Mouse (Mus musculus) liver, embryonic 14.5 days (tissue): ENCODE results near the gene Clmn. TPM values are rescaled to one million over a fixed set of nuclear protein-coding genes. Genes with fewer than 3 reads are reported as not detected.

ENCODE experiments used
- ATAC-seq: fragments of 200-750 bp; cut with Nextera tagmentation; 2 replicates; pipeline ENCODE4 v1.8.0; 2017; ENCODE audit warnings: moderate number of reproducible peaks, mild to moderate bottlenecking, moderate library complexity; ENCODE audit not compliant: insufficient read depth
- DNase-seq, 3 experiments: peaks; one replicate each; pipeline ENCODE4 v3.0.0-alpha.2; 2012 to 2013; ENCODE audit warnings: low read depth in 3 of 3, low spot score in 3 of 3
- H3K27ac ChIP-seq: fragments of 300-500 bp; sonication (generic); 2 replicates; pipeline ENCODE4 v1.5.1; 2014; ENCODE audit warnings: moderate library complexity, mild to moderate bottlenecking, control low read depth, inconsistent platforms
- H3K27me3 ChIP-seq: fragments of 300-500 bp; sonication (generic); 2 replicates; pipeline ENCODE4 v1.6.1; 2014; ENCODE audit warnings: mild to moderate bottlenecking, low read length, moderate library complexity; ENCODE audit not compliant: control insufficient read depth, insufficient read depth
- H3K36me3 ChIP-seq: fragments of 300-500 bp; sonication (generic); replicated peaks from 2 replicates; pipeline ENCODE4 v1.6.1; 2014; ENCODE audit warnings: low read depth; ENCODE audit not compliant: control insufficient read depth, insufficient read depth
- H3K4me1 ChIP-seq, 2 experiments: fragments of 200-500 bp in 1 of 2; fragments of 300-500 bp in 1 of 2; sonication (generic) in 1 of 2; replicated peaks; 2 replicates each; pipeline ENCODE4 v1.6.1; 2012 to 2014; ENCODE audit warnings: antibody characterized with exemption in 1 of 2, inconsistent platforms in 1 of 2, low read length in 1 of 2; ENCODE audit not compliant: control insufficient read depth in 2 of 2, insufficient read depth in 2 of 2
- H3K4me2 ChIP-seq: fragments of 300-500 bp; sonication (generic); 2 replicates; pipeline ENCODE4 v1.6.1; 2014; ENCODE audit warnings: low read depth, mild to moderate bottlenecking, control low read depth, moderate library complexity
- H3K4me3 ChIP-seq, 2 experiments: fragments of 200-500 bp in 1 of 2; fragments of 300-500 bp in 1 of 2; sonication (generic) in 1 of 2; 2 replicates each; pipeline ENCODE4 v1.5.1; 2012 to 2014; ENCODE audit warnings: low read depth in 2 of 2, low read length in 2 of 2, mild to moderate bottlenecking in 2 of 2, control low read depth in 1 of 2, inconsistent platforms in 1 of 2, moderate library complexity in 1 of 2; ENCODE audit not compliant: insufficient read depth in 1 of 2
- H3K9ac ChIP-seq: fragments of 300-500 bp; sonication (generic); replicated peaks from 2 replicates; pipeline ENCODE4 v1.6.1; 2014; ENCODE audit warnings: mild to moderate bottlenecking, control low read depth, moderate library complexity
- H3K9me3 ChIP-seq: fragments of 300-500 bp; sonication (generic); 2 replicates; pipeline ENCODE4 v1.6.1; 2016; ENCODE audit warnings: low read length, mixed read lengths; ENCODE audit not compliant: control insufficient read depth
- CTCF ChIP-seq: IDR thresholded peaks from 2 replicates; pipeline ENCODE4 v1.5.1; 2016; ENCODE audit warnings: antibody characterized with exemption, low read depth, control low read depth
- EP300 ChIP-seq: IDR thresholded peaks from 2 replicates; pipeline ENCODE4 v1.6.1; 2016; ENCODE audit warnings: antibody characterized with exemption, low read depth
- WGBS: fragments of 180-500 bp; shearing (Covaris S2); extraction: QIAGEN DNeasy Blood & Tissue Kit; methylation state at CpG from one replicate; pipeline ENCODE4 v1.1.7; 2014; ENCODE audit not compliant: insufficient replicate concordance; 5-methylcytosine and 5-hydroxymethylcytosine counted together
- polyA plus RNA-seq, 2 experiments: library from polyadenylated mRNA; depleted of rRNA in 1 of 2; stranded (reverse) in 1 of 2; unstranded in 1 of 2; fragments of >200 nt; fragmentation: Nextera tagmentation in 1 of 2; extraction: Ambion mirVana in 1 of 2; gene quantifications; 2 replicates each; pipeline versions ENCODE4 v1.2.1 to v1.2.3; 2012 to 2014

Gene Clmn
- polyA plus RNA-seq, 2 experiments, result 0.32 to 0.33 TPM

GRCm38 (mm10) chr12:104908024-104908781, 43.3 kb upstream of the Clmn start:
- Histone ChIP-seq H3K4me1 (no peaks in the 10 kb centered on the region), H3K9ac (no peak overlapping the region), H3K27me3 (no peaks in the 10 kb centered on the region), H3K27ac (no peak overlapping the region), H3K9me3 (no peaks in the 10 kb centered on the region), H3K4me3 (no peak overlapping the region), H3K4me2 (no peak overlapping the region), H3K36me3 (no peaks in the 10 kb centered on the region)
- ATAC-seq (no peak), DNase-seq (no peak)
- TF ChIP-seq CTCF (no peak), EP300 (no peak)
- WGBS, result 17% methylated on average over 15 of the region's 15 CpGs

GRCm38 (mm10) chr12:104907133-104907532, 42.3 kb upstream of the Clmn start:
- ATAC-seq, result no peak
- WGBS, result 86% methylated on average over 2 of the region's 2 CpGs
- H3K9me3 ChIP-seq, result no peaks in the 10 kb centered on the region
- no peaks in the 10 kb centered on the region for H3K36me3 ChIP-seq
- no peak overlapping the region for H3K9ac ChIP-seq
- no peak overlapping the region for H3K27ac ChIP-seq
- H3K4me3 ChIP-seq, result no peak overlapping the region
- TF ChIP-seq EP300, result no peak
- no peak for TF ChIP-seq CTCF
- no peaks in the 10 kb centered on the region for H3K27me3 ChIP-seq
- no peaks in the 10 kb centered on the region for H3K4me1 ChIP-seq
- H3K4me2 ChIP-seq, result no peak overlapping the region
- no peak for DNase-seq

GRCm38 (mm10) chr12:104904138-104904537, 39.3 kb upstream of the Clmn start:
- Histone ChIP-seq H3K9ac (no peak overlapping the region), H3K4me1 (no peaks in the 10 kb centered on the region), H3K9me3 (no peaks in the 10 kb centered on the region), H3K27ac (no peak overlapping the region), H3K27me3 (no peaks in the 10 kb centered on the region), H3K36me3 (no peaks in the 10 kb centered on the region), H3K4me3 (no peak overlapping the region), H3K4me2 (no peak overlapping the region)
- DNase-seq, result no peak
- no peak for ATAC-seq
- no peak for TF ChIP-seq CTCF
- TF ChIP-seq EP300, result no peak
- WGBS, result 33% methylated on average over 5 of the region's 5 CpGs

- Histone ChIP-seq H3K9me3 (no peaks in the 10 kb centered on the region), H3K4me3 (no peak overlapping the region), H3K9ac (no peak overlapping the region), H3K4me1 (no peaks in the 10 kb centered on the region), H3K4me2 (no peak overlapping the region), H3K27ac (no peak overlapping the region), H3K27me3 (no peaks in the 10 kb centered on the region), H3K36me3 (no peaks in the 10 kb centered on the region)
- TF ChIP-seq CTCF, result no peak
- TF ChIP-seq EP300, result no peak
- no peak for ATAC-seq
- WGBS, result 62% methylated on average over 13 of the region's 13 CpGs
- DNase-seq, result no peak
Observed at GRCm38 (mm10) chr12:104902392-104903053, 37.6 kb upstream of the Clmn start.

DNA sequence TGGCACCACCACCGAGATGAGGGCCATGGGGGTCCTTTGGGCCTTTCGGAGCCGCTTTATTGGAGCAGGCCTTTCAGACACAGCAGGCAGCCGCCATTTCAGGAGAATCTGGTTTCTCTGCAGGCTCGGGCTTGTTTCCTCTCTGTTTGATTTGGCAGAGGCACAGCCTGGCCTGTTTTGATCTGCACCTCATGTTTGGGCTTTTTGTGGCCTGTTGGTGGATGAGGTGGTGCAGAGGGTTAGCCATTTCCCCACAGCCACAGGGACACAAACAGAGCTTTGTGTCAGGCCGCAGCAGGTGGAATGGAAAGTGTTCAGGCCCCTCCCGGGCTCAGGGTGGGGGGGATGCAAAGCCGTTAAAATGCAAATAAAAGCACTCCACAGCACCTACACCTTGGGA, 36.4 kb upstream of the Clmn start:
- WGBS, result 57% methylated on average over 8 of the region's 8 CpGs

More for the DNA sequence above, 36.4 kb upstream of the Clmn start:
- ATAC-seq, result no peak
- H3K36me3 ChIP-seq, result no peaks in the 10 kb centered on the region
- no peak overlapping the region for H3K27ac ChIP-seq
- H3K4me3 ChIP-seq, result no peak overlapping the region
- TF ChIP-seq EP300 (no peak), CTCF (no peak)
- no peaks in the 10 kb centered on the region for H3K9me3 ChIP-seq
- no peak overlapping the region for H3K4me2 ChIP-seq
- H3K4me1 ChIP-seq, result no peaks in the 10 kb centered on the region
- DNase-seq, result no peak
- no peaks in the 10 kb centered on the region for H3K27me3 ChIP-seq
- H3K9ac ChIP-seq, result no peak overlapping the region
